Mouse (Mus musculus) liver, embryonic 11.5 days (tissue): ENCODE measurements around the gene Nxpe3. TPM values are rescaled to one million over a fixed set of nuclear protein-coding genes. Genes with fewer than 3 reads are reported as not detected.

Experiments
- ATAC-seq: fragments of 200-750 bp; cut with Nextera tagmentation; replicated peaks from 2 replicates; pipeline ENCODE4 v1.8.0; 2017; ENCODE audit warnings: moderate number of reproducible peaks, mild to moderate bottlenecking, moderate TSS enrichment, moderate library complexity; ENCODE audit not compliant: low FRiP score
- DNase-seq: peaks from one replicate; pipeline ENCODE4 v3.0.0-alpha.2; 2017; ENCODE audit warnings: low spot score
- H3K27ac ChIP-seq: fragments of 300-500 bp; sonication (generic); 2 replicates; pipeline ENCODE4 v1.5.1; 2014; ENCODE audit warnings: mild to moderate bottlenecking, low read depth, low read length, control low read depth
- H3K27me3 ChIP-seq: fragments of 300-500 bp; sonication (generic); replicated peaks from 2 replicates; pipeline ENCODE4 v1.6.1; 2014; ENCODE audit warnings: low read length, mixed read lengths; ENCODE audit not compliant: control insufficient read depth, insufficient read depth
- H3K36me3 ChIP-seq: fragments of 300-500 bp; sonication (generic); 2 replicates; pipeline ENCODE4 v1.6.1; 2014; ENCODE audit warnings: mild to moderate bottlenecking, low read length, moderate library complexity, mixed read lengths; ENCODE audit not compliant: control insufficient read depth, insufficient read depth
- H3K4me1 ChIP-seq: fragments of 300-500 bp; sonication (generic); replicated peaks from 2 replicates; pipeline ENCODE4 v1.6.1; 2014; ENCODE audit warnings: low read length, mixed read lengths; ENCODE audit not compliant: control insufficient read depth, insufficient read depth
- H3K4me2 ChIP-seq: fragments of 300-500 bp; sonication (generic); 2 replicates; pipeline ENCODE4 v1.6.1; 2014; ENCODE audit warnings: mild to moderate bottlenecking, control low read depth, moderate library complexity
- H3K4me3 ChIP-seq: fragments of 300-500 bp; sonication (generic); 2 replicates; pipeline ENCODE4 v1.5.1; 2014; ENCODE audit warnings: low read depth, low read length, control low read depth
- H3K9ac ChIP-seq: fragments of 300-500 bp; sonication (generic); 2 replicates; pipeline ENCODE4 v1.6.1; 2014; ENCODE audit warnings: low read depth, low read length, control low read depth
- H3K9me3 ChIP-seq: fragments of 300-500 bp; sonication (generic); 2 replicates; pipeline ENCODE4 v1.6.1; 2016; ENCODE audit warnings: low read length, inconsistent platforms, mixed read lengths; ENCODE audit not compliant: control insufficient read depth
- WGBS: fragments of 180-500 bp; shearing (Covaris S2); extraction: QIAGEN DNeasy Blood & Tissue Kit; methylation state at CpG from one replicate; pipeline ENCODE4 v1.1.7; 2014; 5-methylcytosine and 5-hydroxymethylcytosine counted together
- polyA plus RNA-seq: library from polyadenylated mRNA; unstranded; fragments of >200 nt; fragmentation: Nextera tagmentation; extraction: Ambion mirVana; gene quantifications from 2 replicates; pipeline ENCODE4 v1.2.1, GENCODE M21; 2014

Gene Nxpe3
- polyA plus RNA-seq, 1 experiment from 2014 or later: 0.93 TPM

GRCm38 (mm10) chr16:55798845-55799244, 96.2 kb downstream of the Nxpe3 start:
- H3K27me3 ChIP-seq: no peaks in the 10 kb centered on the region
- no peak overlapping the region for H3K4me2 ChIP-seq
- H3K27ac ChIP-seq: no peak overlapping the region
- no peaks in the 10 kb centered on the region for H3K9me3 ChIP-seq
- H3K4me1 ChIP-seq: no peaks in the 10 kb centered on the region
- ATAC-seq (no peak), DNase-seq (no peak)
- WGBS: 70% methylated on average over 7 of the region's 7 CpGs
- H3K36me3 ChIP-seq: no peaks in the 10 kb centered on the region
- no peak overlapping the region for H3K9ac ChIP-seq
- no peak overlapping the region for H3K4me3 ChIP-seq

GRCm38 (mm10) chr16:55790326-55790725, 104.8 kb downstream of the Nxpe3 start:
- no peak overlapping the region for H3K27ac ChIP-seq
- no peak for DNase-seq
- no peaks in the 10 kb centered on the region for H3K36me3 ChIP-seq
- ATAC-seq: no peak
- H3K4me1 ChIP-seq: no peaks in the 10 kb centered on the region
- H3K4me2 ChIP-seq: no peak overlapping the region
- 80% methylated on average over 7 of the region's 7 CpGs for WGBS
- H3K4me3 ChIP-seq: no peak overlapping the region
- H3K9ac ChIP-seq: no peak overlapping the region
- H3K27me3 ChIP-seq: no peaks in the 10 kb centered on the region
- H3K9me3 ChIP-seq: no peaks in the 10 kb centered on the region

Other genes starting within 250 kb of the Nxpe3 start
- 4.5 and 4.6 TPM in 2 replicates for gene Nfkbiz, start 56.4 kb downstream of the Nxpe3 start, polyA plus RNA-seq
- gene Cep97, start 39.6 kb upstream of the Nxpe3 start, polyA plus RNA-seq: 8.9 and 9.3 TPM in 2 replicates
- gene Rpl24, start 71.0 kb upstream of the Nxpe3 start, polyA plus RNA-seq: 847 and 912 TPM in 2 replicates
- gene Zbtb11, start 78.6 kb upstream of the Nxpe3 start, polyA plus RNA-seq: 21.7 and 23.5 TPM in 2 replicates
- gene Pcnp, start 134.5 kb upstream of the Nxpe3 start, polyA plus RNA-seq: 195 and 210 TPM in 2 replicates
- 38.5 and 41.8 TPM in 2 replicates for gene Trmt10c, start 142.5 kb upstream of the Nxpe3 start, polyA plus RNA-seq
- gene Senp7, start 153.1 kb upstream of the Nxpe3 start, polyA plus RNA-seq: 24.1 and 29.2 TPM in 2 replicates